Mouse (Mus musculus) v-Abl transformed pro-B cells (cell line): ENCODE results near the gene Epn2.

ENCODE experiments used
- in situ Hi-C, 2 experiments: fragments of 400-800 bp; cut with MboI; formaldehyde crosslinking; loops; one replicate each; pipeline ENCODE4 v1.15.1; 2025; ENCODE audit not compliant: unreplicated experiment in 2 of 2

Epn2 gene

DNA sequence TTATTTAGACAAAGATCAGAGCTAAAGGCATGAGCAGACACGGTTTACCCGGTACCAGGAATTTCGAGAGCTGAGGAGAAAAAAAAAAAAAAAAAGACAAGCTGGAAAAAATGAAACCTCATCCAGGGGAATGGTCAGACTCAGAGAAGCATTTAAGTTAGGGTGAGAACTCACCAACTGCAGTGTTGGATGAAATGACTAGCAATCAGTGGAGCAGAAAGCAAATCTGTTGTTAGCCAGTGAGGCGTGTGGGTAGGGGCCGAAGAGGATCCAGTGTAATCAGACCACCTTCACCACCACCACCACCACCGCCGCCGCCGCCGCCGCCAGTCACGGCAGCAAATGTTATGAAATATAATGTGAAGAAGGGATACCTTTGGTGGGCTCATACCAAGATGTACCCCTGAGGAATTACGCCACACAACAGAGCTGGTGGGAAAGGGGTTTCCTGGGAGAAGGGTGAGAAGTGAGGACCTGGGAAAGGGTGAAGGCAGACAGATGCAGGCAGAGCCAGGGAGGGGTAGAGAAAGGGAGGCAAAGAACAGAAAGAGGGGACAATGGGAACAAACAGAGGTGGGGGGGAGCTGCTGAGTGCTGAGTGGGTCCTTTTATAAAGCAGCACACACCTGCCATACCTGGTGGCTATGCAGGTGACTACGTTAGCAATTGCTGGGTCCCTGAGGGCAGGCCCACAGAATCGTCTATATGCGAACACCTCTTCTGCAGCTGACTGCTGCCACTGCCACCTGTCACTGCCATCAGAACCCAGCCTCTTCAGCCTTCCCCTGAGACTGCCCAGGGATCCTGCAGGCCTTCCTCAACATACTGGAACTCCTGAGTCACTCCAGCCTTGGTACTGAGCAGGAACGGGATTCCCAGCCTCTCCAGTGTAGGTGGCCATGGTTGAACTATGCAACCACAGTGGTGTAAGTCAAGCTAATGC is 101.7 kb downstream of the Epn2 start:
- in situ Hi-C loops = no loop called here

DNA sequence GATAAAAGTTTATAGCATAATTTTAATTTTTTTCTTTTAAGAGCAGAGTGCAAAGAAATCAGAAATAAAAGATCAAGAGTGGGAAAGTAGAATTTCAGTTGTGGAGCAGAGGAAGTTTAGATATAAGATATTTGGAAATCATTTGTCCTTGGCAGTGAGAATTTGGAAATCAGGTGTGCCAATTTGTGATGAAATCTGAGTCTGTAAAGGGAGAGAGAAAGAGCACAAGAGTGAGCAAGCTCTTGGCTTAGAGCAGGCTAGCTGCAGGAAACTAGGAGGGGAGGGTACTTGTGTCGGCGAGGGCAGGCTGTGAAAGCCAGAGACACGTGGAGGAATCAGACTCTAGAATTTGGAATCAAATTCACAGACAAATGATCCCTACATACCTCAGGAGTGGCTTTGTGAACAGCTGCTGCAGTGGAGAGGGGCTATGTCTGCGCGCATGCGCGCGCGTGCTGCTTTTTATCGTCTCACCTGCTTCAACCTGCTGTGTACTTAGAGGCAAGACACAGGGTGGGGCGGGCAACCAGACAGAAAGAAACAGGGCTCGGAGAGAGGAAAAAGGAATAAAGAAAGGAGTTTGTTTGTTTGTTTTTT is 102.6 kb downstream of the Epn2 start:
- in situ Hi-C loops = no loop called here

- in situ Hi-C loops = no loop called here
Observed at GRCm38 (mm10) chr11:61473630-61474029, 105.9 kb downstream of the Epn2 start.

DNA sequence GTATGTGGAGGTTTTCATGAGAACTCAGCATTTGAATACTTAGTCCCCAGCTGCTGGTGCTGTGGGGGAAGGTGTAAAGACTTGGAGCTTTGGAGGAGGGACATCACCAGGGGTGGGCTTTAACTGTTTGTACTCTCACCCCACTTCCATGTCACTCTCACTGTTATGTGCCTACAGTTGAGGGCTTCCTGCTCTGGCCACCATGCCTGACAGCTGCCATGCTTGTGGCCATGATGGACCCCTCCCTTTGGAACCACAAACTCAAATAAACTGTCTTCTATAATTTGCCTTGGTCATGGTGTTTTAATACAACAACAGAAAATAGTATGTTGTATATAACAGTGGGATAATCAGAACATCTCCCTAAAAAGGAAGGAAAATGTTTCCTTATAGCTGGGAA is 108.6 kb downstream of the Epn2 start:
- in situ Hi-C loops = no loop called here

DNA sequence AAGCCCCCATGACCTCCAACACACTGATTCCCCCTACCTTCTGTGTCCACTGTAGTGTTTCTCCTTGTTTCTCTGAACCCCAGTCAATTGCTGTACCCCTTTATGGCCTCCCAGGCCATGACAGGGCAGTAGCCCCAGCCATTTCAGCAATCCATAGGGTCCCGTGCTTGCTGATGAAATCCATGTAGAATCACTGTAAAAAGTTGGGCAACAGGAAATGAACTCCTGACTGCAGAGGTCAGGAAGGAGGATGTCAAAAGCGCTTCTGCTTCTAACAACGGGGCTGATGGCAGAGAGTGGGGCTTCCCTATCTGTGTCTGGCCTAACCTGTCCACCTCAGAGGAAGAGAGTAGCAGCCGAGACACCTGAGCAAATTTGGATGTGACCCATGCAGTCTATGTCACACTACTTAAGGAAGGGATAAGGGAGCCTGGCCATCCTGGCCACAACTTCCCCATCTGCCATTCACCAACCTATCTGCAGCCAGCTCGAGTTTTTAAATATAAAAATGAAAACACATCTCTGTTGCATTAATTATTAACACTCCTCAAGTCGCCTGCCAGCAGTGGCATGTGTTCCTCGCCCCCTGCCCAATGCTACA is 110.1 kb downstream of the Epn2 start:
- in situ Hi-C loops = no loop called here

- in situ Hi-C loops = no loop called here
Observed at GRCm38 (mm10) chr11:61468534-61468933, 111.0 kb downstream of the Epn2 start.
